Mouse (Mus musculus): Measurements from ENCODE around the gene Sf1. TPM values are rescaled to one million over a fixed set of nuclear protein-coding genes. Genes with fewer than 3 reads are reported as not detected.

The Sf1 gene
- polyA plus RNA-seq, 1 experiment from 2014 or later = 86.7 TPM

DNA sequence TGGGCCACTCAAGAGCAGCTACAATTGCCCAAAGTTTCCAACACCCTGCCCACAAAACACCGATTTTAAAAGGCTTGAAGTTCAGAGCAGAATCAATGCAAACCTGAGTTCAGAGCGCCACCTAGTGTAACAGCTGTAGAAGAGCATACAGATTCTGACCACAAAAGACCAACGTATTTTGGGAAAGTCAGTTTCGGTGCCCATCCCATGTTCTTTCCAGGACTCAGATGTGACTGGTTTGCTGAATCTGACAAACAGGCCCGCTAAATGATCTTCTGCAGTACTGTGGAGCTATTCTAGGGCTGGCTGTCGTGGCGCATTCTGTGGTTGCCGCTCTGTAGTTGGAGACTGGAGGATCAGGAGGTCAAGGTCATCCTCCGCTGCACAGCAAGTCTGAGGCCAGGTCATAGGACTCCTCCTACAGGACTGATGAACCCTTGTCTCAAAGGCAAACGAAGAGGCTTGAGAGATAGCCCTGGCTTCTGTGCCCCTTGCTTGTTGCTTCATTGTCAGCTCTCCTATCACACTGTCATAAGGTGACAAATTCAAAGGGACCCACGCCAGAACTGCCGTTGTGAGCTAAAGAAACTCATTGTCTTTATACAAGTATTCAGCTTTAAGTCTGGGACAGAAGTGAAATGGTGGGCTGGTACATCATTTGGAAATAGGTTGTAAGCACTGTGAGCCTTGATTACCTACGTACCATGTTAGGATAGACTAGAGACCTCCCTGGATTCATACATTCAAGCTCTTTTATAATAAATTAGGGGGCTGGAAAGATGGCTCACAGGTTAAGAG, 31.6 kb upstream of the Sf1 start:
- 18% methylated on average over 13 of the region's 13 CpGs for WGBS
- Histone ChIP-seq H3K4me1 (ENCODE audit: control insufficient read depth, insufficient read depth, low read length) (peaks cover 28% of the 10 kb centered on the region), H3K36me3 (ENCODE audit: control insufficient read depth, insufficient read depth) (peaks cover 2% of the 10 kb centered on the region), H3K9me3 (replicated peaks; ENCODE audit: control insufficient read depth, low read length) (no peaks in the 10 kb centered on the region), H3K4me3 (ENCODE audit: low read length) (peak overlapping the region; percentile 28), H3K4me2 (ENCODE audit: low read depth, low read length) (peak overlapping the region; percentile 62), H3K27ac (ENCODE audit: low read length) (peak overlapping the region; percentile 23; the same call in 1 of the 2 replicates), H3K9ac (ENCODE audit: low read length) (peak overlapping the region; percentile 68), H3K27me3 (ENCODE audit: control insufficient read depth, insufficient read depth, low read length) (no peaks in the 10 kb centered on the region)
- no peak for ATAC-seq (replicated peaks; ENCODE audit: extremely low read depth, insufficient read depth, low FRiP score)

DNA sequence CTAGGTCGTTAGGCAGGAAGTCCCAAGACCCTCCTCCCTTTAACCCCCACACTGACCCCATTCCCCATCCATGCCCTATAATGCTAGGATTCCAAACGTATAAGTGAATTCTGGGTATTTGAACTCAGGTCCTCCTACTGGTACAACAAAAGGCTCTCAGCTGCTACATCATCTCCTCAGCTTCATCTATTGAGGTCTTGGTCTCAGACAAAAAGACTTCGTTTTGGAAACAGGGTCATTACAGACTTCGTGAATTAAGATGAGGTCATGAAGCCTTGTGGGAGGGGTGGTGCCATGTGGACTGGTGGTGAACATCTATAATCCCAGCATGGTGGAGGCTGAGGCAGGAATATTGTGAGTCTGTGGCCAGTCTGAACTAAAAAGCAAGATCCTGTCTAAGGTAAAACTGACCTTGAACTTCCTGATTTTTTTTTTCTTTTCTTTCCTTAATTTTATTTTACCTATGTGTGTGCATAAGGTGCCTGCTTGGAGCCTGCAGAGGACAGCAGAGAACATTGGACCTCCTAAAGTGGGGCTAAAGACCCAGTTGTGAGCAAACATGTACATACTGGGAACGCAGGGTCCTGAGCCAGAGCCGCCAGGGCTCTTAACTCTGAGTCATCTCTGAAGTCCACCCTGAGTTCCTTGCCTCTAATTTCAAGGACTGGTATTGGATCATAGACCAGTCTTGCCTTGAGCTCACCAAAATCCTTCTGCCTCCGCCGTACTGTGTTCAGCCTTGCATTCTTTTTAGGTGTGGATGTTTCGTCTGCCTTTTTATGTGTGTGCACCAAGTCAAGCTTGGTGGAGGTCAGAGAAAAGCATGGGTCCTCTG, 29.5 kb upstream of the Sf1 start:
- H3K4me1 ChIP-seq (ENCODE audit: control insufficient read depth, insufficient read depth, low read length) = peaks cover 29% of the 10 kb centered on the region
- peak overlapping the region; percentile 73 for H3K4me3 ChIP-seq (ENCODE audit: low read length)
- no peaks in the 10 kb centered on the region for H3K27me3 ChIP-seq (ENCODE audit: control insufficient read depth, insufficient read depth, low read length)
- H3K9ac ChIP-seq (ENCODE audit: low read length) = peak overlapping the region; percentile 72
- H3K9me3 ChIP-seq (replicated peaks; ENCODE audit: control insufficient read depth, low read length) = no peaks in the 10 kb centered on the region
- H3K27ac ChIP-seq (ENCODE audit: low read length) = peak overlapping the region; percentile 91
- peaks cover 21% of the 10 kb centered on the region for H3K36me3 ChIP-seq (ENCODE audit: control insufficient read depth, insufficient read depth)
- no peak for ATAC-seq (replicated peaks; ENCODE audit: extremely low read depth, insufficient read depth, low FRiP score)
- WGBS = 67% methylated on average over 9 of the region's 9 CpGs
- peak overlapping the region; percentile 68 for H3K4me2 ChIP-seq (ENCODE audit: low read depth, low read length)

DNA sequence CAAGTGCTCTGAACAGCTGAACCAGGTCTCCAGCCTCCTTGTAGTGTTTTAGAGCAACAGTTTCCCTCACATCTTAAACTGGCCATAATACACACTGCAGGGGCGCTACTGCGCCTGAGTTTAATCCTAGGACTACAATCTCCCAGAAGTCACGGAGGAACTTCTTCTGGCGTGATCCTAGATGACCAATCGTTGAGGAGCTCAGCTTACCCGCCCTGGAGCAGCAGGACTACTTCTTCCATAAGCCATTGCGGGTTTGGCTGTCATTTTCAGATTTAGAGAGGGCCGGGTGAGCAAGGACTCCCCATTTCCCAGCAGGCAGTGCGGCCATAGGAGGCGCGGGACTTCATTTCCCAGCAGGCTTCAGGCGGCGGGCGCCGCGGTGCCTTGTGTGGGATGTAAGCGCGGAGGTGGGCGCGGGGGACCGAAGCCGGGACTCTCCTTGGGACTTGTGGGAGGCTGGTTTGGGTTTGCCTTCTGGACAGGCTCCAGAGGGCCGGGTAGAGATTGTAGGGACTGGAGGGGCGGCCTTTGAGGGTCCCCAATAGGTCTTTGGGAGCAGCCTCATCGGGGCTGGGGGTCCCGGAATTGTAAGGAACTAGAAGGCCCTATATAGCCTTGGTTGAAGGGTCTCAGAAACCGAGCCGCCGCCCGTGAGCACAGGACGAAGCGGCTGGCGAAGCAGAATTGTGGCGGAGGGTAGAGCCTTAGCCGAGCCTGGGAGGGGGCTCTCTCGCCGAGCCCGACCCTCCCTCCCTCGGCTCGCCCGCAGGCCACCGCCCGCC, 28.6 kb upstream of the Sf1 start, which contains the start of gene Men1:
TSS of gene Men1 (plus strand) at position 307 of the 785 bp plus-strand sequence.
- under 1% methylated on average over 40 of the region's 43 CpGs for WGBS
- Histone ChIP-seq H3K4me3 (ENCODE audit: low read length) (peak within 1 kb of the TSS; percentile 73), H3K36me3 (ENCODE audit: control insufficient read depth, insufficient read depth) (peaks cover 23% of the 10 kb centered on the region), H3K4me1 (ENCODE audit: control insufficient read depth, insufficient read depth, low read length) (peaks cover 29% of the 10 kb centered on the region), H3K9ac (ENCODE audit: low read length) (peak within 1 kb of the TSS; percentile 86), H3K4me2 (ENCODE audit: low read depth, low read length) (peak within 1 kb of the TSS; percentile 68), H3K27ac (ENCODE audit: low read length) (peak within 1 kb of the TSS; percentile 91), H3K27me3 (ENCODE audit: control insufficient read depth, insufficient read depth, low read length) (no peaks in the 10 kb centered on the region), H3K9me3 (replicated peaks; ENCODE audit: control insufficient read depth, low read length) (no peaks in the 10 kb centered on the region)
- ATAC-seq (replicated peaks; ENCODE audit: extremely low read depth, insufficient read depth, low FRiP score) = peak; percentile 94

DNA sequence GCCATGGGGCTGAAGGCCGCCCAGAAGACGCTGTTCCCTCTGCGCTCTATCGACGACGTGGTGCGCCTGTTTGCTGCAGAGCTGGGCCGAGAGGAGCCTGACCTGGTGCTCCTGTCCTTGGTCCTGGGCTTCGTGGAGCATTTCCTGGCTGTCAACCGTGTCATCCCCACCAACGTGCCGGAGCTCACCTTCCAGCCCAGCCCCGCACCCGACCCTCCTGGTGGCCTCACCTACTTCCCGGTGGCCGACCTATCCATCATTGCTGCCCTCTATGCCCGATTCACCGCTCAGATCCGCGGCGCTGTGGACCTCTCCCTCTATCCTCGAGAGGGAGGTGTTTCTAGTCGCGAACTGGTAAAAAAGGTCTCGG, 28.0 kb upstream of the Sf1 start:
- peak overlapping the region; percentile 68 for H3K27ac ChIP-seq (ENCODE audit: low read length)
- peak overlapping the region; percentile 73 for H3K4me3 ChIP-seq (ENCODE audit: low read length)
- H3K36me3 ChIP-seq (ENCODE audit: control insufficient read depth, insufficient read depth) = peaks cover 23% of the 10 kb centered on the region
- WGBS = 0% methylated on average over 25 of the region's 25 CpGs
- peak overlapping the region; percentile 68 for H3K4me2 ChIP-seq (ENCODE audit: low read depth, low read length)
- no peaks in the 10 kb centered on the region for H3K9me3 ChIP-seq (replicated peaks; ENCODE audit: control insufficient read depth, low read length)
- peaks cover 34% of the 10 kb centered on the region for H3K4me1 ChIP-seq (ENCODE audit: control insufficient read depth, insufficient read depth, low read length)
- no peak for ATAC-seq (replicated peaks; ENCODE audit: extremely low read depth, insufficient read depth, low FRiP score)
- H3K27me3 ChIP-seq (ENCODE audit: control insufficient read depth, insufficient read depth, low read length) = no peaks in the 10 kb centered on the region
- H3K9ac ChIP-seq (ENCODE audit: low read length) = peak overlapping the region; percentile 86

DNA sequence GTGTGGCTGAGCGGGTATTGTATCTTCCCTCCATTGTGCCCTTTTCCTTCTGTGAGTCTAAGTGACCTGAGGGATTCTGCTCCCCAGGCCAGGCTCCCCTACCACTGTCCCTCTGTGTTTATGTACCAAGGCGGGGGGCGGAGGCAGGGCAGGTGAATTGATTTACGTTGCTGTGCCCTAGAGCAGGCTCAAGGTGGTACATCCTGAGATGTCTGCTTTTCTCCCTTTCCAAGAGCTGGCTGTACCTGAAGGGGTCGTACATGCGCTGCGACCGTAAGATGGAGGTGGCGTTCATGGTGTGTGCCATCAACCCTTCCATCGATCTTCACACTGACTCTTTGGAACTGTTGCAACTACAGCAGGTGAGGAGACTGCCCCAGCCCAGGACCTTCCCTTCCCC, 26.6 kb upstream of the Sf1 start:
- no peaks in the 10 kb centered on the region for H3K9me3 ChIP-seq (replicated peaks; ENCODE audit: control insufficient read depth, low read length)
- H3K9ac ChIP-seq (ENCODE audit: low read length) = peak overlapping the region; percentile 86
- H3K4me1 ChIP-seq (ENCODE audit: control insufficient read depth, insufficient read depth, low read length) = peaks cover 32% of the 10 kb centered on the region
- H3K36me3 ChIP-seq (ENCODE audit: control insufficient read depth, insufficient read depth) = peaks cover 23% of the 10 kb centered on the region
- peak overlapping the region; percentile 73; the same call in 1 of the 2 replicates for H3K4me3 ChIP-seq (ENCODE audit: low read length)
- ATAC-seq (replicated peaks; ENCODE audit: extremely low read depth, insufficient read depth, low FRiP score) = no peak
- 95% methylated on average over 10 of the region's 10 CpGs for WGBS
- H3K27ac ChIP-seq (ENCODE audit: low read length) = no peak overlapping the region
- no peaks in the 10 kb centered on the region for H3K27me3 ChIP-seq (ENCODE audit: control insufficient read depth, insufficient read depth, low read length)
- H3K4me2 ChIP-seq (ENCODE audit: low read depth, low read length) = no peak overlapping the region

DNA sequence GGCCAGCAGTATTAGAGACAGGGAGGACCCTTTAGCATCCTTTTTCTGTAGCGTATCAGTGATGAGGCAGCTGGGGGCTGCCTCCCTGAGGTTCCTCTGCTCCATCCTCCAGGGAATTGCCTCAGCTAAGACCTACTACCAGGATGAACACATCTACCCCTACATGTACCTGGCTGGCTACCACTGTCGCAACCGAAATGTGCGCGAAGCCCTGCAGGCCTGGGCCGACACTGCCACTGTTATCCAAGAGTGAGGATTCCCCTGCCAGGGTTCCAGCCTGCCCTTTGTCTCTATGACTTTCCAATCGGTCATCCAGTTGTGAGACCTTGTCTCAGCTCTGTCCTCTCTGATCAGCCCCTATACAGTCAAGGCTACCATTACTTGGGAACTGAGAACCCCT, 25.3 kb upstream of the Sf1 start:
- H3K27ac ChIP-seq (ENCODE audit: low read length) = no peak overlapping the region
- no peak overlapping the region for H3K4me2 ChIP-seq (ENCODE audit: low read depth, low read length)
- 96% methylated on average over 7 of the region's 7 CpGs for WGBS
- H3K27me3 ChIP-seq (ENCODE audit: control insufficient read depth, insufficient read depth, low read length) = no peaks in the 10 kb centered on the region
- H3K36me3 ChIP-seq (ENCODE audit: control insufficient read depth, insufficient read depth) = peaks cover 23% of the 10 kb centered on the region
- ATAC-seq (replicated peaks; ENCODE audit: extremely low read depth, insufficient read depth, low FRiP score) = no peak
- H3K9me3 ChIP-seq (replicated peaks; ENCODE audit: control insufficient read depth, low read length) = no peaks in the 10 kb centered on the region
- H3K9ac ChIP-seq (ENCODE audit: low read length) = no peak overlapping the region
- H3K4me1 ChIP-seq (ENCODE audit: control insufficient read depth, insufficient read depth, low read length) = peaks cover 31% of the 10 kb centered on the region
- no peak overlapping the region for H3K4me3 ChIP-seq (ENCODE audit: low read length)

DNA sequence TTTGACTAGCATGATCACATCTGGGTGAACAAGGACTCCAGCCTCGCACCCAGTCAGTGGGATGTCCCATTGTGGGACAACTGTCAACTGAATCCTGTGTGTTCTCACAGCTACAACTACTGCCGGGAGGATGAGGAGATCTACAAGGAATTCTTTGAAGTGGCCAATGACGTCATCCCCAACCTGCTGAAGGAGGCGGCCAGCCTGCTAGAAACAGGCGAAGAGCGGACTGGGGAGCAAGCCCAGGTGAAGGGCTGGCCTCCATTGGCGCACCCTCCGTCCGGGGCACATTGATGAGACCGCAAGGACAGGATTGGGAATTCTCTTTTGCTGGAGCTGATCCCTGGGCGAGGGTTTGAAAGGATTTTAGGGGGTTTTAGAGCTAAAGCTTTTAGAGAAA, 24.8 kb upstream of the Sf1 start:
- Histone ChIP-seq H3K9ac (ENCODE audit: low read length) (no peak overlapping the region), H3K27ac (ENCODE audit: low read length) (no peak overlapping the region), H3K4me3 (ENCODE audit: low read length) (no peak overlapping the region), H3K4me2 (ENCODE audit: low read depth, low read length) (no peak overlapping the region), H3K27me3 (ENCODE audit: control insufficient read depth, insufficient read depth, low read length) (no peaks in the 10 kb centered on the region), H3K9me3 (replicated peaks; ENCODE audit: control insufficient read depth, low read length) (no peaks in the 10 kb centered on the region), H3K4me1 (ENCODE audit: control insufficient read depth, insufficient read depth, low read length) (peaks cover 31% of the 10 kb centered on the region), H3K36me3 (ENCODE audit: control insufficient read depth, insufficient read depth) (peaks cover 23% of the 10 kb centered on the region)
- WGBS = 87% methylated on average over 11 of the region's 11 CpGs
- no peak for ATAC-seq (replicated peaks; ENCODE audit: extremely low read depth, insufficient read depth, low FRiP score)

DNA sequence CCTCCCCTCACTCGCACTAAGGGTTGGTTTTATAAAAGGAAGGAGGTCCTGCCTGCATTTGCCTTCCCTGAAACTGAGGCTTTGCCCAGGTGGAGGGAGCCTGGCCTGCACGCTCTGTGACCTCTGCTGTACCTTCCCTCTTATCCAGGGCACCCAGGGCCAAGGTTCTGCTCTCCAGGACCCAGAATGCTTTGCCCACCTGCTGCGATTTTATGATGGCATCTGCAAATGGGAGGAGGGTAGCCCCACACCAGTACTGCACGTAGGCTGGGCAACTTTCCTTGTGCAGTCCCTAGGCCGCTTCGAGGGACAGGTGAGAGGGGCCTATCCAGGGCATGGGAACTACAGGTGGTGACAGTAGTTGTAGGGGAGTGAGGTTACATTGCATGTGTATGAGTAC, 24.3 kb upstream of the Sf1 start:
- H3K4me1 ChIP-seq (ENCODE audit: control insufficient read depth, insufficient read depth, low read length) = peaks cover 28% of the 10 kb centered on the region
- no peak for ATAC-seq (replicated peaks; ENCODE audit: extremely low read depth, insufficient read depth, low FRiP score)
- WGBS = 95% methylated on average over 6 of the region's 6 CpGs
- no peak overlapping the region for H3K4me2 ChIP-seq (ENCODE audit: low read depth, low read length)
- H3K27ac ChIP-seq (ENCODE audit: low read length) = no peak overlapping the region
- peaks cover 23% of the 10 kb centered on the region for H3K36me3 ChIP-seq (ENCODE audit: control insufficient read depth, insufficient read depth)
- H3K4me3 ChIP-seq (ENCODE audit: low read length) = no peak overlapping the region
- no peaks in the 10 kb centered on the region for H3K9me3 ChIP-seq (replicated peaks; ENCODE audit: control insufficient read depth, low read length)
- H3K9ac ChIP-seq (ENCODE audit: low read length) = no peak overlapping the region
- no peaks in the 10 kb centered on the region for H3K27me3 ChIP-seq (ENCODE audit: control insufficient read depth, insufficient read depth, low read length)
